Mouse (Mus musculus) kidney, postnatal 10 days (tissue): ENCODE measurements around the gene Rnft1.
A peak's percentile ranks its signal among the peaks of the same experiment; 100 is the strongest.

Experiments used
- DNase-seq: peaks from one replicate; pipeline ENCODE4 v3.0.0; 2021; ENCODE audit warnings: mixed read lengths

Rnft1 gene

GRCm38 (mm10) chr11:86484101-86484868 lies at the start of gene Rnft1:
TSS of gene Rnft1 (plus strand) at chr11:86484657.
- DNase-seq: peak; percentile 100

GRCm38 (mm10) chr11:86436843-86437242 lies 47.6 kb upstream of the Rnft1 start:
- DNase-seq: peak; percentile 40

- DNase-seq: no peak
These were observed 46.2 kb upstream of the Rnft1 start for GRCm38 (mm10) chr11:86438261-86438660.

- no peak for DNase-seq
These were observed 43.7 kb upstream of the Rnft1 start for GRCm38 (mm10) chr11:86440791-86441190.

- DNase-seq: no peak
These were observed 30.5 kb upstream of the Rnft1 start for GRCm38 (mm10) chr11:86453991-86454390.

GRCm38 (mm10) chr11:86457545-86457944 lies 26.9 kb upstream of the Rnft1 start:
- DNase-seq: no peak

GRCm38 (mm10) chr11:86458866-86459265 lies 25.6 kb upstream of the Rnft1 start:
- no peak for DNase-seq

GRCm38 (mm10) chr11:86462579-86462978 lies 21.9 kb upstream of the Rnft1 start:
- DNase-seq: no peak

- peak; percentile 76 for DNase-seq
These were observed 20.2 kb upstream of the Rnft1 start for GRCm38 (mm10) chr11:86464275-86464674.

GRCm38 (mm10) chr11:86468345-86468744 lies 16.1 kb upstream of the Rnft1 start:
- no peak for DNase-seq

- DNase-seq: no peak
These were observed 15.5 kb upstream of the Rnft1 start for GRCm38 (mm10) chr11:86468971-86469370.

- DNase-seq: no peak
These were observed 12.7 kb upstream of the Rnft1 start for GRCm38 (mm10) chr11:86471785-86472184.

- DNase-seq: peak; percentile 11
These were observed 11.7 kb upstream of the Rnft1 start for GRCm38 (mm10) chr11:86472771-86473171.

- no peak for DNase-seq
These were observed 10.9 kb upstream of the Rnft1 start for GRCm38 (mm10) chr11:86473576-86473975.

GRCm38 (mm10) chr11:86484910-86485510 lies 553 bp downstream of the Rnft1 start:
- DNase-seq: peak; percentile 70

- DNase-seq: no peak
These were observed 6.3 kb downstream of the Rnft1 start for GRCm38 (mm10) chr11:86490782-86491181.

- no peak for DNase-seq
These were observed 12.9 kb downstream of the Rnft1 start for GRCm38 (mm10) chr11:86497356-86497755.

GRCm38 (mm10) chr11:86497908-86498307 lies 13.5 kb downstream of the Rnft1 start:
- DNase-seq: no peak

GRCm38 (mm10) chr11:86500795-86501194 lies 16.3 kb downstream of the Rnft1 start:
- DNase-seq: no peak

GRCm38 (mm10) chr11:86503121-86503520 lies 18.7 kb downstream of the Rnft1 start:
- no peak for DNase-seq

- DNase-seq: no peak
These were observed 22.9 kb downstream of the Rnft1 start for GRCm38 (mm10) chr11:86507334-86507733.

GRCm38 (mm10) chr11:86507991-86508390 lies 23.5 kb downstream of the Rnft1 start:
- DNase-seq: no peak

GRCm38 (mm10) chr11:86516620-86517019 lies 32.2 kb downstream of the Rnft1 start:
- DNase-seq: no peak

- no peak for DNase-seq
These were observed 32.8 kb downstream of the Rnft1 start for GRCm38 (mm10) chr11:86517229-86517628.

GRCm38 (mm10) chr11:86519751-86520150 lies 35.3 kb downstream of the Rnft1 start:
- no peak for DNase-seq
